Mouse (Mus musculus) brown adipose tissue, adult 24 weeks (tissue): ENCODE data around the gene Ets2. TPM values are rescaled to one million over a fixed set of nuclear protein-coding genes. Genes with fewer than 3 reads are reported as not detected.

Source experiments
- H3K27ac ChIP-seq: fragments of 200-500 bp; replicated peaks from 2 replicates; pipeline ENCODE4 v1.5.1; 2012; ENCODE audit warnings: low read depth, mild to moderate bottlenecking, low read length
- H3K4me1 ChIP-seq: fragments of 200-500 bp; 2 replicates; pipeline ENCODE4 v1.6.1; 2012; ENCODE audit warnings: low read length, mixed read lengths; ENCODE audit not compliant: control insufficient read depth, insufficient read depth, insufficient read length
- H3K4me3 ChIP-seq: fragments of 200-500 bp; 2 replicates; pipeline ENCODE4 v1.5.1; 2012; ENCODE audit warnings: low read depth, mild to moderate bottlenecking, low read length, moderate library complexity; ENCODE audit not compliant: insufficient read depth
- polyA plus RNA-seq: library from polyadenylated mRNA; stranded (reverse); fragments of >200 nt; gene quantifications from 2 replicates; pipeline ENCODE4 v1.2.4, GENCODE M21; 2012; ENCODE audit not compliant: missing spikeins, insufficient read depth, insufficient read length

The Ets2 gene
- polyA plus RNA-seq, 1 experiment: 11.8 TPM

DNA sequence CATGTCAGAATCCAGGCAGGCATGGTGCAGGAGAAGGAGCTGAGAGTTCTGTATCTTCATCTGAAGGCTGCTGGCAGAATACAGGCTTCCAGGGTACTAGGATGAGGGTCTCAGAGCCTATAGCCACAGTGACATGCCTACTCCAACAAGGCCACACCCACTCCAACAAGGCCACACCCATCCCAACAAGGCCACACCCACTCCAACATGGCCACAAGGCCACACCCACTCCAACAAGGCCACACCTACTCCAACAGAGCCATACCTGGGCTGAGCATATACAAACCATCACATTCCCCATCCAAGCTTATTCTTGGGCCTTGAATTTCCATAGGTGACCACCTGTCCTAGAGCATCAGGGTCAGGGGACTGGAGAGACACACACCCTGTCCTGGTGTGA, 34.2 kb downstream of the Ets2 start:
- peaks cover 8% of the 10 kb centered on the region; the same call in 1 of the 2 replicates for H3K4me1 ChIP-seq
- no peak overlapping the region for H3K27ac ChIP-seq
- H3K4me3 ChIP-seq: no peak overlapping the region

DNA sequence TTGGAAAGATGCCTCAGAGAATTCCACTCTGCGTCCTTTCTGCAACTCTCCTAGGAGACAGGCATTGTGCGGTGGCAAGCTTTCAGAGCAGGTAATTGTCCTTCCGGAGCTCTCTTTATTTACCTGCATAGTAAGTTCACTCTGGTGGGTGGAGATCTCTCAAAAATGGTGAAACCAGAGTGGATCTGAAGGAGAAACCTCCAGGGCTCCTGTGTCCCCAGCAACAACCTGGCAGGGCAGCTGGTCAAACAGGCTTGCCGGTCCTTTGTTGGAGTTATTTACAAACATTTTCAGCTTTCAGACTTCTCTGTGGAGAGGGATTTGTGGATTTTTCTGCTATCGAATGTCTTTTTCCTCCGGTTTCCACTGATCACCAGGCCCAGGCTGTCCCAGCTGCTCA, 34.6 kb downstream of the Ets2 start:
- no peak overlapping the region for H3K27ac ChIP-seq
- peaks cover 12% of the 10 kb centered on the region for H3K4me1 ChIP-seq
- H3K4me3 ChIP-seq: no peak overlapping the region

DNA sequence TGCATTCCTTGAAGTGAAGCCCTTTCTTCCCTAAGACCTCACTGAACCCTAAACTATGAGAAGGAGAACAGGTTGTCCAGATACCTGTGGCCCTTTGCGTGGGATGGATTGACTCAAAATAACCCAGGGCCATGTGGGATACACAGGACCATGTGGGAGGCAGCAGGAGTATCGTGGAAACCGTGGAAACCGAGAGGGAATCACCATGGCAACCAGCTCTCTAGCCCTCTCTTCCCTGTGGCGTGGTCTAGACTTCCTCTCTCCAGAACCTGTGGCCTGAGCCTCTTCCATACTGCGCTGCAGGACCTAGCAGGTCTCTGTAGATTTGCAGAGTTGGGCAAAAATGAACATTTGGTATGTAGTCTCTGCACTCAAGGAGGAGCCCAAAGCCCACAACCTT, 37.6 kb downstream of the Ets2 start:
- H3K4me1 ChIP-seq: peaks cover 30% of the 10 kb centered on the region

DNA sequence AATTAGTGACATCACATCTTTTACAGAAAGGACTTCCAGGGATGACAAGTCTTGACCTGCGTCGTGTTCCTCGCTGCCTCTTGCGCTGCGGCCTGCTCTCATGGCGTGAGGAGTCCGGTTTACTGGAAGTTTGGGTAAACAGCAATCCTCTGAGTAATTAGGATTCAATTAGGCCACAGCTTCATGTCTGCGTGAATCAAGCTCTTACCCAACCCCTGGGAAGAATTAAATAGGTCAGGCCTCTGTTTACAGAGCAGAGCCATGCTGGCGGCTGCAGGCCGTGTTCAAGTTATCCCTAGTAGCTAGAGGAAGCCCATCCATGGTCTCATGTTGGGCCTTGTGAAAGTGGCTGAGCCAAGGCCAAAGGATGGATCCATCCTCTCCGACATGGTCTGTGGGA, 39.5 kb downstream of the Ets2 start:
- Histone ChIP-seq H3K27ac (peak overlapping the region; percentile 59), H3K4me1 (peaks cover 39% of the 10 kb centered on the region), H3K4me3 (no peak overlapping the region)

More for the DNA sequence above, 37.6 kb downstream of the Ets2 start:
- Histone ChIP-seq H3K4me3 (no peak overlapping the region), H3K27ac (no peak overlapping the region)

DNA sequence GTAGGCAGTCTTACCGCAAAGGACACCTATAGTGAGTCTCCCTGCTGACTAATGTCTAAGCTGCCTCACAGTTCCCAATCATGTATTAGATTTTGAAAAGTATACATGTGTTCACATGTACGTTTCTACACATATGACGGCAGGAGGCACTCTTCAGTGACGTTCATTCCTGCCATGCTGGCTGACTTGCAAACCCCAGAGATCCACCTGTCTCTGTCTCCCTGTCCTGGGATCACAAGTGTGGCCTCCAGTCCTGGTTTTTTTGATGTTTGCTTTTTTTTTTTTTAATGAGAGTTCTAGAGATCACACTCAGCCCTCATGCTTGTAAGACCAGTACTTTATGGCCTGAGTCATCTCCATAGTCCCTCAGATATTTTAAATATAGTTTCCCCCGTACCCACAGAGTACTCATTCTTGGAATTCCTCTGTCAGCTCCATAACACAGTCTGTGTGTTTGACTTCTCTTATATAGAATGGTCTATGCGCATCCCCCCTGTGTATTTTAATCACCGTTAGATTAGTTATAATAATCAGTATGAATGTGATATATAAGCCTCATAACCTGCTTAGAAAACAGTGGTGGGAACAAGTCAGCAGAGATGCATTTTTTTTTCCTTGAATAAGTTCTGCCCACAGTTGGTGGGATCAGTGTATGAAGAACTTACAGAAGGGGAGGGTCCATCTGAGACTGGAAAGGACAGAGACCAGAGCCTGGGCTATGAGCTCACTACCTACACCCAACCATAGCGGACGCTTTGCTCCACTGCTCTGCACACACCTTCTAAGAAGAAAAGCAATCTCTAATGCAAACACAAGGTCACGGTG, 40.3 kb downstream of the Ets2 start:
- Histone ChIP-seq H3K27ac (peak overlapping the region; percentile 59), H3K4me3 (no peak overlapping the region), H3K4me1 (peaks cover 42% of the 10 kb centered on the region)

DNA sequence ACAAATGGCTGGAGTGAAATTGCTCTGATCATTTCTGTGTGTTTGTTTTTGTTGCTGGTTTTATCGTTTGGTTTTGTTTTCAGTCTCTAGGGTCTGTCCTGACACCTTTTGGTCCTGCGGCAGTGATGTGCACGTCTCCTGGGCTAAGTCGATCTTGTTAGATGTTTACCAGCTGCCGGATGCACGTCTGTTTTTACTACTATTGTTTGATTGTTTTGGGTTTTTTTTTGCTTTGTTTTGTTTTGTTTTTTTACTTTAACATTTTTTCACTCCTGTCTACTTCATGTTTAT, 40.8 kb downstream of the Ets2 start:
- Histone ChIP-seq H3K4me1 (peaks cover 42% of the 10 kb centered on the region), H3K4me3 (no peak overlapping the region), H3K27ac (peak overlapping the region; percentile 51)

DNA sequence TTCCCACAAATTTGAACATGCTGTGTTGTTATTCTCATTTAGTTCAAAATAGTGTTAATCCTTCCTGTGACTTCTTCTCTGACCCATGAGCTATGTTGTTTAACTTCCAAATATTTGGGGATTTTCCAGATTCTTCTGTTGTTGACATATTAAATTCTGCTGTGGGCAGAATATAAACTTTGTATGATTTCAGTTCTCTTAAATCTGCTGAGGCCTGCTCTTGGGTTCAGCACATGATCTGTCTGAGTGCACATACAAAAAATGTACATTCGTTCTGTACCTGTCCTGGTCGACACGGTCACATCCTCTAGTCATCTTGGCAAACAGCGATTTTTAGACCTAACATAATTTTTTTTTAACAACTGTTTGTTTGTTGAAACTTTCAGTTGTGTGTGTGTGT, 41.2 kb downstream of the Ets2 start:
- H3K4me3 ChIP-seq: no peak overlapping the region
- peak overlapping the region; percentile 90 for H3K27ac ChIP-seq

DNA sequence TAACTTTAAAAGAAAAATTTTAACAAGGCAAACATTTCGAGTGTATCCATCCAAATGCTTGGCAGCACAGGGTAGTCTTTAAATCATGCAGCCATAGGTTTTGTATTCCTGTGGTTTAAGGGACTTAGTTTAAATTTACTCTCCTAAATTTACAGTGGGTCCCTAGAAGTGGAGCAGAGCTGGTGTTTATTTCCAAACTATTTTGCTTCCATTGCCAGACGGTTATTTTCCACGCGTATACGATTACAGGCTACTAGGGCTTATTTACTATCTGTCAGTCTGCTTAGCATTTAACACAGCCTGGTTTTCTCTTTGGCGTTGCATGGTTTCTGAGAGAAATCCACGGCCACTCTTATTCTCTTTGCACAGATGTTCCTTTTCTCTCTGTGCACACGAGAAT, 42.9 kb downstream of the Ets2 start:
- H3K4me1 ChIP-seq: peaks cover 48% of the 10 kb centered on the region

More for the DNA sequence above, 41.2 kb downstream of the Ets2 start:
- H3K4me1 ChIP-seq: peaks cover 42% of the 10 kb centered on the region

DNA sequence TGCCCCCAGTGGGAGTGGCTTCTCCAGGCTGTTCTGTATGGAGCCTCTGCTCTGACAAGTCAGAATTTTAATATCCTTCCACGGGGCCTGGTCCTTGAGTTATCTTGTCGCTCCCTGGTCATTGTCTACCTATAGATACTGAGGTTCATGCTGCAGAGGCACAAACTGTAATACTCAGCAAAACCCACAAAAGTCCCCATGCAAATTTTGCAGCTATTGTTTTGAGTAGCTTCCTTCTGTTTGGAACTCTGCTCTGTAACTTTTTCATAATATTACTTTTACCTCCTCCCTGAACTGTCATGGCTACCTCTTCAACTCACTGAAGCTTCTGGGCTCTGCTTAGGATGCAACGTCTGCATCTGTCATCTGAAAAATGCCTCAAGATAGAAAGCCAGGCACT, 43.8 kb downstream of the Ets2 start:
- Histone ChIP-seq H3K27ac (peak overlapping the region; percentile 89), H3K4me3 (no peak overlapping the region), H3K4me1 (peaks cover 51% of the 10 kb centered on the region)

More for the DNA sequence above, 42.9 kb downstream of the Ets2 start:
- H3K27ac ChIP-seq: peak overlapping the region; percentile 89
- H3K4me3 ChIP-seq: no peak overlapping the region

DNA sequence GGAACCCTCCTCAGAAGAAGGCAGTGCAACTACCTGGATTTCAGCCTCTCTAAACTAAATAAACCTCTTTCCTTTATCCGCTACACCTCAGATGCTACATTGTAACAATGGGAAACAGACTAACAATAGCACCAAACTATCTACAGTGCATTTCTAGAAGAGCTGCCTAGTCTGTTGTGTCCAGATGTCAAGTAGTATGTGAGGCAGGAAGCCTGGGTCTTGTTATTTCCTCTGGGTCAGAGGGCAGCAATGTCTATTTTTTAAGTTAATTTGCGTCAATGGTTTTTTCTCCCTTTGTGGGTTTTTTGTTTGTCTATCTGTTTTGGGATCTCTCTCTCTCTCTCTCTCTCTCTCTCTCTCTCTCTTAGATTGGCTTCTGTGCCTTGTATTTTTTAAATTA, 44.7 kb downstream of the Ets2 start:
- H3K4me1 ChIP-seq: peaks cover 42% of the 10 kb centered on the region
- H3K4me3 ChIP-seq: no peak overlapping the region
- H3K27ac ChIP-seq: peak overlapping the region; percentile 96

DNA sequence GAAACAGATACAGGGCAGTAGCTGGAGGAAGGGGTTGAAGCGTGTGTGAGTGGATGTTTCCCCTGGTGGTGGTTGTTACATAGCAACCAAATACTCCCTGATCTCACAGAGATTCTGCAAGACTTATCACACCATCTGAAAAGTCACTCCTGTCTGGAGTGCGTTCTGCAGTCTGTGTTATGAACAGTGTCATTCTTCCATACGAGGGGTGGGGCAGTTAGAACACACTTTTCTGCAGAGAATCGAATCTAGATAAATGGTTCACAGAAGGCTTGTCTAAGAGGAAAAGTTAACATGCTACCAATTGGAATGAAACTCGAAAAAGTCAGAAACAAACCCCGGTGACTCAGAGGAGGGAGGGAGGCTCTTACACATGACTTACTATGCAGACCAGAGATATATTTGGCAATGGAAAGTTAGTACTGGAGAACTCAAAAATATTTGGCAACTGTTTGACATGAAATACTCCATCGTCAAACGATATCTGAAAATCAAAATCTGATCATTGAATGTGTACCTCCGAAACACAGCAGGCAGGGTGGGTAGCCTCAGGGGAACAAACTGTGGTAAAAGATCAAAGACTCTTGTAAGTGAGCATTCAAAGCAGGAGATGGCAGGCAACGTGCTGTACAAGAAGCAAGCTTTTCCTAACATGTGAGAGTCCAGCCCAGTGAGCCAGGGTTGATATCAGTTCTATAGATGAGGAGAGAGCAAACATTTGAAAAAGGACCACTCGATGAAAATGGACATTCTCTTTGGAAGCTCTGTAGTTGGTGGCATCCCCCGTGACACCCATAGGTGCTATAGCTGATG, 47.6 kb downstream of the Ets2 start:
- Histone ChIP-seq H3K4me3 (no peak overlapping the region), H3K4me1 (peaks cover 32% of the 10 kb centered on the region), H3K27ac (peak overlapping the region; percentile 78)

DNA sequence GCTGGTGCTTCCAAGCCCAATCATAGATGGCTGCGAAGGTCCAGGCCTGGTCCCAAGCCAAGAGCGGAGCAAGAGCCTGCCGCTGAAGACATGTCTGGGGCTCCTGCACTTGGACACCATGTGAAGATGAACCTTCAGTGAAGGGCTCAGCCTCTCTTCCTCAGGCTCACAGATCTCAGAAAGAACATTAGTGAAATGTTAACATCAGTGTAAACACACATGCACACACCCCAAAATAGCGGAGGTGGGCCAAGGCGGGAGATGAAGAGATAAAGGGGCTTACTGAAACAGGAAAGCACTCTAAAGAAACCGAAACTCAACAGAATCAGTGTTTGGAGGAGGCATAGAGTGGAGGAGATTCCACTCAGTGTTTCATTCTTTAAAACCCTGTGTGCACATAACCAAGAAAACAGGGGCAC, 48.3 kb downstream of the Ets2 start:
- peak overlapping the region; percentile 78 for H3K27ac ChIP-seq

DNA sequence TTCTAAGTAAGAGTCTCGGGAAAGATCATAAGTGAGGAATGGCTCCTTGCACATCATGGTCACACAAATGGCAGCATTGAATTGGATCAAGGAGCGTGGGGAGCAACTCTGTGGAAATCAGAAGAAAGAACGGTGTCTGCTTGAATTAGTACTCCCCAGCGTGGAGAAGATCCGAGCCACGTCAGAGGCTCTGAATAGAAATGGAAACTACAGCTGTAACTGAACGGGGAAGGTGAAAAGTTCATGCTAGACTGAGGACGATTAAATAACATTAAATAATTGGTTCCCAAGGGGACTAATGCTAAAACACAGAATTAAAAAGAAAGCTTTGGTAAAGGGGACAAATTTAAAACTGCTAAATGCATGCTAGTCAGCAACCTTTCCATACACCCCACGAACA, 50.6 kb downstream of the Ets2 start:
- Histone ChIP-seq H3K4me1 (peaks cover 19% of the 10 kb centered on the region), H3K27ac (peak overlapping the region; percentile 84), H3K4me3 (no peak overlapping the region)

More for the DNA sequence above, 48.3 kb downstream of the Ets2 start:
- Histone ChIP-seq H3K4me1 (peaks cover 31% of the 10 kb centered on the region), H3K4me3 (no peak overlapping the region)

DNA sequence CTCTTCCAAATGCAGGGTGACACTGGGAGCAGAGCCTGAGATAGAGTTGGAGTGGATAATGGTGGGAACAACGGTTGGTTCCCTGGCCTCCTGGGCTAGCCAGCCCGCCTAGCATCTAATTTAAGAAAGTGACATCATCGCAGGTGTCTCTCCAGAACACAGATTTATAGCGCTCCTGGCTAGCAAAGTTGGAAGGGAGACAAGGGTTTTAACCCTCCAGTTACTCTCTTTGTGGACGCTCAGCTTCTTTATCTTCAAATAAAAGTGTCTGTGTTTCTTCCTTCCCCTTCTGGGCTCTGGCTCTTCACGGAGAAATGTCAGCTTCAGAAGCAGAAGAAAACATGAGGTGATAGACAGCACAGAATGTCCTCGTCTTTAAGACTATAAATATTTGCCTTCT, 51.4 kb downstream of the Ets2 start:
- Histone ChIP-seq H3K27ac (peak overlapping the region; percentile 46), H3K4me3 (no peak overlapping the region), H3K4me1 (peaks cover 20% of the 10 kb centered on the region)

DNA sequence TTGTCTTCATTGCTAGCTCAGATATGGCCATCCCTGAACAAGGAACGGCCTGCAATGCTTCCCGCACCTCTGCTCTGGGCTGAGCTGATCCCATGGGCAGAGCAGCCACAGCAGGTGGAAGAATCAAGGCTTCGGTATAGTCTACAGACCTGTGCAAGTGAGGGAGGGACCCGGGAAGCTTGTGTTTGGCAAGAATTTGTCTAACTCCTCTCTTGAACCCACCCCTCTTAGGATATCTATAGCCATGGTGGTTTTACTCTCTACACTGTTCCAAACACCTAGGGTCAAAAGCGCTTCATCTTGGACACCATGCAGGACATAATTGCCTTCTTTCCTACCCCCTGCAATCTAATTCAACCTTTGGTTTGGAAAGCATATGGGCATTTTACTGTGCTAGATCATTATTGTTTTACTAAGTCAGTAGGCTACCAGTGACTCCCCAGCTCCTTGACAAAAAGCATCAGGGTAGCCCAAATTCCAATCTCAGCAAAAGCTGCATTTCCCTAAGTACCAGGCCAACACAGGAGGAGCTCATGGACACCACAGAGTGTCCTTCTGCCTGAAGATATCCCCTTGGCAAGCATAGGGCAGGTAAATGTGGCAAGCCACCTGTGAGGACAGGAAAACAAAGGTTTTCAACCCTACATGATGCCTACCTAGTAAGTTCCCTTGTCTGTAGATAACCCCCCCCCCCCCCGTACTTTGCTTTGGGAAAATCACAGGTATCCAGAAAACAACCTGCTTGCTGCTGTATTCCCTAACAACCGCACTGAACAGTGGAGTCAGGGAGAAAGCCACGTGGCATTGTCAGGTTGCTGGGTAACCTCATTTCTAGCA, 57.5 kb downstream of the Ets2 start:
- Histone ChIP-seq H3K4me1 (peaks cover 2% of the 10 kb centered on the region; the same call in 1 of the 2 replicates), H3K4me3 (no peak overlapping the region), H3K27ac (no peak overlapping the region)
